Comparison of ENCODE assay signal across 12 mouse cellular contexts in genomic region chr5:107101135-107101534, GRCm38 (mm10).
A peak's percentile ranks its signal among the peaks of the same experiment; 100 is the strongest.
DNase-seq lines count a peak whose midpoint lies in the region; ATAC-seq lines count a peak whose summit lies in the region.
"Had no signal": no experiment of that assay in that cellular context is flagged by ENCODE, and none has a peak within 500 bp of the region (broad histone marks: within the 10 kb centered on the region; RNA-seq: fewer than 3 reads in every experiment).

No protein-coding gene starts in this region.

- no peak overlapping the region for H3K9ac ChIP-seq in forebrain, embryonic 11.5 days (ENCODE audit: low read length)
- H3K9ac ChIP-seq: intestine, embryonic 15.5 days; lung, embryonic 15.5 days had no signal

- 69% methylated on average over 7 of the region's 7 CpGs for WGBS in forebrain, embryonic 10.5 days
- 79% methylated on average over 7 of the region's 7 CpGs for WGBS in forebrain, embryonic 11.5 days

- peaks cover 10% of the 10 kb centered on the region for H3K4me1 ChIP-seq in forebrain, embryonic 10.5 days
- no peaks in the 10 kb centered on the region for H3K4me1 ChIP-seq in forebrain, embryonic 11.5 days (replicated peaks; ENCODE audit: control insufficient read depth, insufficient read depth, low read length)

- no peaks in the 10 kb centered on the region for H3K9me3 ChIP-seq in forebrain, embryonic 10.5 days
- H3K9me3 ChIP-seq in forebrain, embryonic 11.5 days (ENCODE audit: control insufficient read depth, low read length): no peaks in the 10 kb centered on the region
- H3K9me3 ChIP-seq: intestine, embryonic 15.5 days; lung, embryonic 15.5 days had no signal

- peak overlapping the region; percentile 68 for H3K27ac ChIP-seq in forebrain, embryonic 10.5 days
- no peak overlapping the region for H3K27ac ChIP-seq in forebrain, embryonic 11.5 days (ENCODE audit: low read depth, low read length)
- H3K27ac ChIP-seq: intestine, embryonic 15.5 days had no signal

- no peak for ATAC-seq in forebrain, embryonic 11.5 days (replicated peaks; ENCODE audit: low FRiP score)
- peak; percentile 82 for ATAC-seq in CD4-positive, CD25-positive, alpha-beta regulatory T cell, adult 4 months
- ATAC-seq: intestine, embryonic 15.5 days had no signal

- no peak overlapping the region for H3K4me2 ChIP-seq in forebrain, embryonic 11.5 days (ENCODE audit: low read depth, low read length, severe bottlenecking)
- H3K4me2 ChIP-seq: intestine, embryonic 15.5 days; lung, embryonic 15.5 days had no signal

- H3K27me3 ChIP-seq in forebrain, embryonic 10.5 days (ENCODE audit: poor library complexity, severe bottlenecking): no peaks in the 10 kb centered on the region
- H3K27me3 ChIP-seq in forebrain, embryonic 11.5 days (ENCODE audit: control insufficient read depth, insufficient read depth, low read length): no peaks in the 10 kb centered on the region
- H3K27me3 ChIP-seq: intestine, embryonic 15.5 days; lung, embryonic 15.5 days had no signal

- H3K4me3 ChIP-seq in forebrain, embryonic 10.5 days: no peak overlapping the region
- H3K4me3 ChIP-seq in forebrain, embryonic 11.5 days (ENCODE audit: low read depth, low read length): no peak overlapping the region
- H3K4me3 ChIP-seq: intestine, embryonic 15.5 days; lung, embryonic 15.5 days; myocyte had no signal

- H3K36me3 ChIP-seq in forebrain, embryonic 10.5 days (replicated peaks): no peaks in the 10 kb centered on the region
- no peaks in the 10 kb centered on the region for H3K36me3 ChIP-seq in forebrain, embryonic 11.5 days (ENCODE audit: control insufficient read depth, insufficient read depth, low read length)
- H3K36me3 ChIP-seq: intestine, embryonic 15.5 days; lung, embryonic 15.5 days had no signal

- no peak for DNase-seq in forebrain, embryonic 10.5 days (ENCODE audit: extremely low spot score, low spot score)
- DNase-seq in forebrain, embryonic 11.5 days (ENCODE audit: low spot score): no peak
- DNase-seq in induced T-regulatory cell, adult 2 months (ENCODE audit: low read depth): peak; percentile 25
- peak; percentile 62 for DNase-seq in naive thymus-derived CD4-positive, alpha-beta T cell, adult 2 months (ENCODE audit: low read depth)
- DNase-seq in cerebellum, postnatal 36 days: no peak
- DNase-seq in adrenal gland, postnatal 36 days: no peak
- no peak for DNase-seq in spleen, postnatal 14 days (ENCODE audit: low spot score in 2 of 2)
- DNase-seq: adrenal gland, adult 2 months had no signal

Comparison
In these comparisons a context has a peak if more than half of its experiments do, and no peak if none do; other contexts are left out.
1. DNase-seq: peak in induced T-regulatory cell, adult 2 months (single experiment) and naive thymus-derived CD4-positive, alpha-beta T cell, adult 2 months (single experiment); none in forebrain, embryonic 10.5 days (single experiment), forebrain, embryonic 11.5 days (single experiment), cerebellum, postnatal 36 days (0 of 2), adrenal gland, postnatal 36 days (0 of 2) and spleen, postnatal 14 days (0 of 2).